Mouse (Mus musculus): Measurements from ENCODE around the gene Pthlh. TPM values are rescaled to one million over a fixed set of nuclear protein-coding genes. Genes with fewer than 3 reads are reported as not detected.
"Not testable (repeated sequence)": the region's sequence is repeated elsewhere in the genome, so short reads cannot be mapped to it uniquely, and the experiment has no call there.

Pthlh gene
- polyA plus RNA-seq (2012; rRNA removed): 15.1 and 19.1 TPM in 2 replicates
- polyA plus RNA-seq (2014; fragmentation: Nextera tagmentation; extraction: Ambion mirVana): 13.3 and 15.9 TPM in 2 replicates

- H3K36me3 ChIP-seq (ENCODE audit: control insufficient read depth, insufficient read depth, low read length): no peaks in the 10 kb centered on the region
Observed at GRCm38 (mm10) chr6:147263587-147264565, at the start of gene Pthlh. Gene Pthlh (minus strand): TSS chr6:147264183.

GRCm38 (mm10) chr6:147313331-147313730 is 49.3 kb upstream of the Pthlh start:
- H3K27me3 ChIP-seq (ENCODE audit: control insufficient read depth, insufficient read depth, low read length): no peaks in the 10 kb centered on the region
- no peak for TF ChIP-seq POLR2A (IDR thresholded peaks at IDR 0.05; ENCODE audit: borderline replicate concordance, extremely low read depth, insufficient read depth, insufficient read length)
- H3K36me3 ChIP-seq (ENCODE audit: control insufficient read depth, insufficient read depth, low read length): no peaks in the 10 kb centered on the region
- H3K27ac ChIP-seq (replicated peaks; ENCODE audit: low read depth, low read length): no peak overlapping the region
- H3K9ac ChIP-seq (ENCODE audit: low read depth, low read length, severe bottlenecking): no peak overlapping the region
- H3K4me2 ChIP-seq (replicated peaks; ENCODE audit: low read depth, low read length, severe bottlenecking): no peak overlapping the region
- no peaks in the 10 kb centered on the region for H3K4me1 ChIP-seq (ENCODE audit: control insufficient read depth, insufficient read depth, low read length)
- ATAC-seq (ENCODE audit: low FRiP score, low read depth) (no peak), DNase-seq (ENCODE audit: low spot score) (no peak)
- no peak overlapping the region for H3K4me3 ChIP-seq (replicated peaks; ENCODE audit: low read length)
- H3K9me3 ChIP-seq (ENCODE audit: control insufficient read depth, low read length): no peaks in the 10 kb centered on the region

More at GRCm38 (mm10) chr6:147263587-147264565, at the start of gene Pthlh:
- Histone ChIP-seq H3K4me1 (ENCODE audit: control insufficient read depth, insufficient read depth, low read length) (0 out of 2 replicates have a peak, but pooled peaks cover 6% of the 10 kb centered on the region), H3K9me3 (ENCODE audit: control insufficient read depth, low read length) (no peaks in the 10 kb centered on the region), H3K4me2 (replicated peaks; ENCODE audit: low read depth, low read length, severe bottlenecking) (peak within 1 kb of the TSS; percentile 62), H3K9ac (ENCODE audit: low read depth, low read length, severe bottlenecking) (peak within 1 kb of the TSS; percentile 43), H3K27me3 (ENCODE audit: control insufficient read depth, insufficient read depth, low read length) (peaks cover 19% of the 10 kb centered on the region), H3K4me3 (replicated peaks; ENCODE audit: low read length) (peak within 1 kb of the TSS; percentile 45), H3K27ac (replicated peaks; ENCODE audit: low read depth, low read length) (peak within 1 kb of the TSS; percentile 19; the same call in 1 of the 2 replicates)
- TF ChIP-seq POLR2A (IDR thresholded peaks at IDR 0.05; ENCODE audit: borderline replicate concordance, extremely low read depth, insufficient read depth, insufficient read length): no peak
- DNase-seq (ENCODE audit: low spot score) (peak; percentile 59), ATAC-seq (ENCODE audit: low FRiP score, low read depth) (peak; percentile 80)
- under 1% methylated on average over 68 of the region's 68 CpGs for WGBS

GRCm38 (mm10) chr6:147310435-147310978 is 46.5 kb upstream of the Pthlh start:
- no peak for TF ChIP-seq POLR2A (IDR thresholded peaks at IDR 0.05; ENCODE audit: borderline replicate concordance, extremely low read depth, insufficient read depth, insufficient read length)
- Histone ChIP-seq H3K4me2 (replicated peaks; ENCODE audit: low read depth, low read length, severe bottlenecking) (no peak overlapping the region), H3K27ac (replicated peaks; ENCODE audit: low read depth, low read length) (no peak overlapping the region), H3K4me1 (ENCODE audit: control insufficient read depth, insufficient read depth, low read length) (no peaks in the 10 kb centered on the region), H3K4me3 (replicated peaks; ENCODE audit: low read length) (no peak overlapping the region), H3K36me3 (ENCODE audit: control insufficient read depth, insufficient read depth, low read length) (no peaks in the 10 kb centered on the region), H3K27me3 (ENCODE audit: control insufficient read depth, insufficient read depth, low read length) (no peaks in the 10 kb centered on the region), H3K9ac (ENCODE audit: low read depth, low read length, severe bottlenecking) (no peak overlapping the region), H3K9me3 (ENCODE audit: control insufficient read depth, low read length) (no peaks in the 10 kb centered on the region)
- ATAC-seq (ENCODE audit: low FRiP score, low read depth) (no peak), DNase-seq (ENCODE audit: low spot score) (no peak)
- WGBS: 81% methylated on average over 7 of the region's 7 CpGs

- 87% methylated on average over 4 of the region's 4 CpGs for WGBS
- H3K27me3 ChIP-seq (ENCODE audit: control insufficient read depth, insufficient read depth, low read length): no peaks in the 10 kb centered on the region
- DNase-seq (ENCODE audit: low spot score) (no peak), ATAC-seq (ENCODE audit: low FRiP score, low read depth) (no peak)
- H3K4me3 ChIP-seq (replicated peaks; ENCODE audit: low read length): no peak overlapping the region
- H3K9ac ChIP-seq (ENCODE audit: low read depth, low read length, severe bottlenecking): no peak overlapping the region
- H3K4me1 ChIP-seq (ENCODE audit: control insufficient read depth, insufficient read depth, low read length): no peaks in the 10 kb centered on the region
- H3K9me3 ChIP-seq (ENCODE audit: control insufficient read depth, low read length): no peaks in the 10 kb centered on the region
- H3K36me3 ChIP-seq (ENCODE audit: control insufficient read depth, insufficient read depth, low read length): no peaks in the 10 kb centered on the region
- no peak overlapping the region for H3K4me2 ChIP-seq (replicated peaks; ENCODE audit: low read depth, low read length, severe bottlenecking)
- TF ChIP-seq POLR2A (IDR thresholded peaks at IDR 0.05; ENCODE audit: borderline replicate concordance, extremely low read depth, insufficient read depth, insufficient read length): no peak
- H3K27ac ChIP-seq (replicated peaks; ENCODE audit: low read depth, low read length): no peak overlapping the region
Observed at GRCm38 (mm10) chr6:147310035-147310434, 46.1 kb upstream of the Pthlh start.

- not testable (repeated sequence) for H3K9me3 ChIP-seq (ENCODE audit: control insufficient read depth, low read length); H3K36me3 ChIP-seq (ENCODE audit: control insufficient read depth, insufficient read depth, low read length); H3K9ac ChIP-seq (ENCODE audit: low read depth, low read length, severe bottlenecking); H3K27me3 ChIP-seq (ENCODE audit: control insufficient read depth, insufficient read depth, low read length); H3K4me1 ChIP-seq (ENCODE audit: control insufficient read depth, insufficient read depth, low read length); DNase-seq (ENCODE audit: low spot score); H3K4me2 ChIP-seq (replicated peaks; ENCODE audit: low read depth, low read length, severe bottlenecking); H3K4me3 ChIP-seq (replicated peaks; ENCODE audit: low read length); ATAC-seq (ENCODE audit: low FRiP score, low read depth); H3K27ac ChIP-seq (replicated peaks; ENCODE audit: low read depth, low read length)
- WGBS: 70% methylated on average over 4 of the region's 9 CpGs
Observed at GRCm38 (mm10) chr6:147304236-147304635, 40.3 kb upstream of the Pthlh start.

All from limb, embryonic 14.5 days (tissue).